Mouse (Mus musculus): Measurements from ENCODE around the gene Pip5k1b.

Gene Pip5k1b

GRCm38 (mm10) chr19:24476461-24476860 is 79.2 kb downstream of the Pip5k1b start:
- DNase-seq (ENCODE audit: low spot score in 2 of 2) = peak in 1 of 2 experiments; percentile 49

GRCm38 (mm10) chr19:24475281-24475680 is 80.4 kb downstream of the Pip5k1b start:
- DNase-seq (ENCODE audit: low spot score in 2 of 2) = no peak

- DNase-seq (ENCODE audit: low spot score in 2 of 2) = no peak
Observed at GRCm38 (mm10) chr19:24472512-24472911, 83.2 kb downstream of the Pip5k1b start.

DNA sequence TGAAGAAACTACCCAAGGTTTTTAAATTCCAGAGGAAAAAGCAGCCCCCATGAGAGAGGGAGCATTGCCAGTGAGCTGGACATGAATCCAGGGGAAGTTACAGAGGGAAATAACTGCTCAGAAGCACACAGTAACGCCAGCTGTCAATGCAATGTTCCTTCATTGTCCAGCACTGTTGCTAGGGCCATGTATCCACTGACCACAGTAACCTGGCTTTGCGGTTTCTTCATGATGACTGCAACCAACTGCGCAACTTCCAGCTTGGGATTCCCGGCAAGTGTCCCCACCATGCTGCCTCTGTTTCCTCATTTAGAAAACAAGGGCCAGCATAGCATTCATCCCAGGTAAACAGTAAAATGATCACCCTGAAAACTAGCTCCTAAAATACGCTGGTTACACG is 84.1 kb downstream of the Pip5k1b start:
- no peak for DNase-seq (ENCODE audit: low spot score in 2 of 2)

DNA sequence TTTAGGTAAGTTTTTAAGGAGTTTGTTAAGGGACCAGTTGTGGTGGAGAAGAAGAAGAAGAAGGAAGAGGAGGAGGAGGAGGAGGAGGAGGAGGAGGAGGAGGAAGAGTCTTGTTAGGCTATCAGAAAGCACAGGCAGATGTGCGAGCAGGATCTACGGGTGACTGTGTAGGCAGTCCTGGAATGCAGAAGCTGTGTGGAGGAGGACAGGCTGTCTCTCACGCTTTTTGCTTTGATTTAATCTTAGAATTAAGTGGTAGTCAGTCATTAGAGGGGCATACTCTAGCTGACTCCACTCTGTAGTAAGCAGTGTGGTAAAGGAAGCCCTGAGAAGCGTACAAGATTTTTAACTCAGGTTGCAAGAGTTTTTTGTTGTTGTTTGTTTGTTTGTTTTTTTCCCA is 86.5 kb downstream of the Pip5k1b start:
- DNase-seq (ENCODE audit: low spot score in 2 of 2) = no peak

DNA sequence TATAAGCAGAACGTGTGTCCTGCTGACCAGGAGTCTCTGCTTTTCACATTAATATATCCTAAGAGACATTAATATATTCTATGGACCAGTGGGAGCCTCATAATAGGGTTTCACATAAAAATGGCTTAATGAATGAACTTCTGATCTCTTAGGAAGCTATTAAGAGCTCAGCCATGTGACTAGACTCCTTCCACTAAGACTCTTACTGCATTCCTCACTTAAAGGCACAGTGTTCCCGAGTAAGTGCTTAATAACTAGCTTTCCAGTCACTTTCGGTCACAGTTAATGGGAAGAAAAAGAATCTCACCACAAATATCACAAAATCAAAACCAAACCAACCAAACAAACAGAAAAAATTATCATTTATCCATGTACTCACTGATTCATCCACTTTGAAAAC is 87.1 kb downstream of the Pip5k1b start:
- no peak for DNase-seq (ENCODE audit: low spot score in 2 of 2)

DNA sequence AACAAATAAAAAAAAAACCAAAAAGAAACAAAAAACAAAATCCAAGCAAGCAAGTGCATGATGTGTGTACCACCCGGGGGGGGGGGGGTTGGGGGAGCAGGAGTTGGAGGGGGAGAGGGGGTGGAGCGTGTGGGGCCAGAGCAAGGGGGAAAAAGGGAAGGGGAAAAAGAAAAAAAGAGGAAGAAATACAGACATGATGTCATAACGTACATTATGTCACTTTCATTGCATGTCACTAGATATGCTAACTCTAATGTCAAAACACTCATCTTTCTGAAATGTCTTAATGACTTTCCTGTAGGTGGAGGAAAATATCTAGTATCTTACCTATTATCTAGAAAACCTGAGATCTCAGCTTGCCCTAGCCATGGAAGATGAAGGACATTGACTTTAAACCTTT is 92.7 kb downstream of the Pip5k1b start:
- no peak for DNase-seq (ENCODE audit: low spot score in 2 of 2)

- no peak for DNase-seq (ENCODE audit: low spot score in 2 of 2)
Observed at GRCm38 (mm10) chr19:24456591-24457231, 99.0 kb downstream of the Pip5k1b start.

DNA sequence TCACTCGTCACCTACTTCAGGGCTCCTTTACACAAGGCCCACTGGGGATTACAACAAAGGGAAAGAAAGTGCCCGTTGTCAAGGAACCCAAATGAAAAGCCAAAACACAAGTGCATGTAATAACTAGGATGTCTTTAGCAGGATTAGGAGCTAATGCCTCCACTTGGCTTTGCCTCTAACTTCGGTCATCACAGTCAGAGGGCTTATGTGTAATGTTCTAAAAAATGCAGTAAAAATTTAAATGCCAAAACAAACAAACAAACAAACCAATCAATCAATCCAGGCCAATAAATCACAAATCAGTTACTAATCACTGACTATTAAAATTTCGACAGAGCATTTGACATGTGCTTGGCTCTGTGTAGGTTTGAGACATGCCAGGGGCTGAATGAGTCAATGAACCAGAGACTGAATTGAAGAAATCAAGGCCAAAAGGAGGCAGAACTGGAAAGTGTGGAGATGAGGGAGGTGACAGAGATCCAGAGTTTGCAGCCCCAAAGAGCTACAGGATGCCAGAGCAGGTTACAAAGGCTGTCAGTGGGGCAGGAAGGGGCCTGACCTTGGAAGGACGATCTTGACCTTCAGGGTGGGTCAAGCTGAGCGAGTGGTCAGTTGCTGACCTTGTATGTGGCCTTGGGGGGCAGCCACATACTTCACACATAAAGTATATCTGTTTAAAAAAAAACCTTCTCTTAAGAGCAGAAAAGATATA is 100.3 kb downstream of the Pip5k1b start:
- DNase-seq (ENCODE audit: low spot score in 2 of 2) = no peak

DNA sequence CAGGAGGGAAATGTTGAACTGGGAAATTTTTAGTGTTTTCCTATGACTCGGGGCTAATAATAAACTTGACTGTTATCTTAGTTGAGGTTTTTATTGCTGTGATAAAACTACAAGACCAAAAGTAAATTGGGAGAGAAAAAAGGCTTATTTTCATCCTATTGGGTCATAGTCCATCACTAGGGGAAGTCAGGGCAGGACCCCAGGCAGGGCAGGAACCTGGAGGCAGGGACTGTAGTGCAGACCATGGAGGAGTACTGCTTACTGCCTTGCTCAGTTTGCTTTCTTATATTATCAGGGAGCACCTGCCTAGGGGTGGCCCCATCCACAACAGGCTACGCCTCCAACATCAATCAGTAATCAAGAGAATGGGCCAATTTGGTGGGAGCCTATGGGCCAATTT is 101.2 kb downstream of the Pip5k1b start:
- DNase-seq (ENCODE audit: low spot score in 2 of 2) = no peak

DNA sequence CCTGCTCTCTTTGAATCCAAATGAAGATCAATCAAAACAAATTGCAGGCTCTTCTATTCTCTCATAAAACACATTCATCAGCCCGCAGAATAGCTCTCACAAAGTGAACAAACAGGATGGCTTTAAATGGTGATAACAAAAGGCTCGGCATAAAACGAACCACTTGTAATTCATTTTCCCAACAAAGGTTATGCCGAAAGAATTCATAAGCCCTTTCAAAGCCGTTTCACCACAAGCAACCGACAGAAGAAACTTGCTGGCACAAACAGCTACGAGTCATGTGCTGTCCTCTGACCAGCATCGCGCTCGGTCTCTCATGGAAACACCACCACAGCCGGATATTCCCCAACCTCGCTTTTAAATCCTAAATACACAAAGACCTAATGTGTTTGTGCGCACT is 102.3 kb downstream of the Pip5k1b start:
- DNase-seq (ENCODE audit: low spot score in 2 of 2) = no peak

- DNase-seq (ENCODE audit: low spot score in 2 of 2) = no peak
Observed at GRCm38 (mm10) chr19:24452441-24452898, 103.2 kb downstream of the Pip5k1b start.

- no peak for DNase-seq (ENCODE audit: low spot score in 2 of 2)
Observed at GRCm38 (mm10) chr19:24451626-24452025, 104.0 kb downstream of the Pip5k1b start.

DNA sequence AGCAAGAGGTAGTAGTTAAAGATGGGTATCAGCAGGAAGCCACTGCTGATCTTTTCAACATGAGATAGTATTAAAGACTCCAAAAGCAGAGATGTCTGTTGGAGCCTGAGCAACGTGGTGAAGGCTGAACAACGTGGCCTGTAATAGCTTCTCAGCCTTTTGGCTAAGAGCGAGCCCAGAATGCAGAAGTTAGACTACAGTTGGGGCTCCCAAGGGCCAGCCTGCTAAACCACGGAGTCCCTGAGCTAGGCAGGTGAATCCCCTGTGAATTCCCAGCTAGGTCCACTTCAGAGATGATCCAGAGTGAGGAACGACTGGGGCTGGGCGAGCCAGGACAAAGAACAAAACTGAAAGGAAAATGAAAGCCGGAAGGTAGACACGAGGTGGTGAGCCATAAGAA is 104.9 kb downstream of the Pip5k1b start:
- DNase-seq (ENCODE audit: low spot score in 2 of 2) = no peak

GRCm38 (mm10) chr19:24444322-24444721 is 111.3 kb downstream of the Pip5k1b start:
- no peak for DNase-seq (ENCODE audit: low spot score in 2 of 2)

GRCm38 (mm10) chr19:24439715-24440114 is 116.0 kb downstream of the Pip5k1b start:
- DNase-seq (ENCODE audit: low spot score in 2 of 2) = no peak

DNA sequence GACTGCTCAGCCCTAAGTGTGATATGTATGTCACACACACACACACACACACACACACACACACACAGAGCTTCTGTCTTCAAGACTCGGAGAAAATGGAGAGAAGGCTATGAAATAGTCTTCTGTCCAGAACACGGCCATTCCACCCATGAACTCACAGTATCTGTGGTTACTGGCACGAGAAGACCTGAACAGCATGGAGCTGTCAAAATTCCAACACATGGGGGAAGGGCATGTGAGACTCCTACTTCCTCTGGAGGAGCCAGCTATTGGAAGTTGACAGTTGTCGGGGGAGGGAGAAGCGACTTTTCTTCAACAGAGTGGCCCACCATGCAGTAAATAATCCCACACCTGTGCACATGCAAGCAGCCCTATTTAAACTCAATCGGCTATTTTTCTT is 121.4 kb downstream of the Pip5k1b start:
- no peak for DNase-seq (ENCODE audit: low spot score in 2 of 2)

DNA sequence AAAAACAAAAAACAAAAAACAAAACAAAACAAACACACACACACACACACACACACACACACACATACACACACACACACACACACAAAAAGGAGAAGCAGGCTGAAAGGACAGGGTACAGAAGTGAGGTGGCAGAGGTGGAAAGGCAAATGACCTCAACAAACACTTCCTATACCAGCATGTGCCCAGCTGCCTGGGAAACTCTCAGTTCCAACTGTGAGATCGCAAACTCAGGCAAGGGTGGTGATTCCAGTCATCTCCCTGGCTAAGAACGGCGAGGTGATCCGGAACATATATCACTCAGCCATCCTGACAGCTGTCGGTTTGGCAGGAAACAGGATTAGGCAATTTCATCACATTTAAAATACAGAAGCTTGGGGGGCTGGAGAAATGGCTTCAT is 123.2 kb downstream of the Pip5k1b start:
- no peak for DNase-seq (ENCODE audit: low spot score in 2 of 2)

- DNase-seq (ENCODE audit: low spot score in 2 of 2) = no peak
Observed at GRCm38 (mm10) chr19:24431381-24431780, 124.3 kb downstream of the Pip5k1b start.

- DNase-seq (ENCODE audit: low spot score in 2 of 2) = no peak
Observed at GRCm38 (mm10) chr19:24428011-24428410, 127.7 kb downstream of the Pip5k1b start.

DNA sequence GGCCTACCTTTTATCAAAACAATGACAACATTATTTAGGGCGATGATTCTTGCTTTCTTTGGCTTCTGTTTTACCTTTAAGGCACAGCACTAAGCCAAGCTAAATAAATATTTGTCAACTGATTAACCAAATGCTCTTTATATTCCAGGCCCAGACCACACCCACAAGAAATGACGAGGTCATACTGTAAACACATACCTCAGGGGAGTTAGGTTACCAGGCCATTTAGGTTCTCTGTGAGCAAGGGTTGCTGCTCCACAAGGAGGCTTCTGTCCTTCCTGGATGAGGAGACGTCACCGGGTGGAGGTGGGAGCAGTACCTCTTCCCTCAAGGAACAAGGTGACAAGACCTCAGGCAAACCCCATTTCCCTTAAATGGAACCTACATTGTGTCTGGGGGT is 128.4 kb downstream of the Pip5k1b start:
- no peak for DNase-seq (ENCODE audit: low spot score in 2 of 2)

GRCm38 (mm10) chr19:24426759-24427181 is 128.9 kb downstream of the Pip5k1b start:
- DNase-seq (ENCODE audit: low spot score in 2 of 2) = no peak

GRCm38 (mm10) chr19:24418030-24418429 is 137.6 kb downstream of the Pip5k1b start:
- DNase-seq (ENCODE audit: low spot score in 2 of 2) = no peak

DNA sequence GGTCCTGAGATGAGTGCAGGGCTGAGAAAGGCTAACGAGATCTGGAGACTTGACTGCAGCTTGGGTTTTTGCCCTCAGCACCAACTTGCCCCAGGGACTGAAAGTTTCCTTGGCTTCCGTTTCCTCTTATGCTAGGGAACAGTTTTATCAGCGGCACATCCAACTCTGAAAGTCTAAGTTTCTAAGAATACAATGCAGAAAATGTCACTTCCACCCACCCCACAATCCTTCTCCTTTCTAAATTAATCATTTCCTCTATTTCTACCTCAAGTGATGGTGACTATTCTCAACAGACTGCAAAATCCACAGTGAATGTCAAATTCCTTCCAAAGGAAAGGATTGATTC is 138.0 kb downstream of the Pip5k1b start:
- no peak for DNase-seq (ENCODE audit: low spot score in 2 of 2)
